Mouse (Mus musculus): ENCODE data around the gene Tmtc2.

The Tmtc2 gene

GRCm38 (mm10) chr10:105403931-105404330 is 170.3 kb downstream of the Tmtc2 start:
- DNase-seq, result no peak

GRCm38 (mm10) chr10:105402481-105402779 is 171.8 kb downstream of the Tmtc2 start:
- DNase-seq, result no peak

GRCm38 (mm10) chr10:105401754-105402480 is 172.3 kb downstream of the Tmtc2 start:
- no peak for DNase-seq

- no peak for DNase-seq
Measured at GRCm38 (mm10) chr10:105399316-105399715, 174.9 kb downstream of the Tmtc2 start.

- DNase-seq, result no peak
Measured at GRCm38 (mm10) chr10:105384065-105384464, 190.2 kb downstream of the Tmtc2 start.

- DNase-seq, result no peak
Measured at GRCm38 (mm10) chr10:105381705-105382104, 192.5 kb downstream of the Tmtc2 start.

GRCm38 (mm10) chr10:105381202-105381601 is 193.0 kb downstream of the Tmtc2 start:
- no peak for DNase-seq

- no peak for DNase-seq
Measured at GRCm38 (mm10) chr10:105380584-105380983, 193.7 kb downstream of the Tmtc2 start.

- DNase-seq, result no peak
Measured at GRCm38 (mm10) chr10:105377711-105378110, 196.5 kb downstream of the Tmtc2 start.

GRCm38 (mm10) chr10:105373265-105373664 is 201.0 kb downstream of the Tmtc2 start:
- no peak for DNase-seq

- no peak for DNase-seq
Measured at GRCm38 (mm10) chr10:105368242-105368641, 206.0 kb downstream of the Tmtc2 start.

- no peak for DNase-seq
Measured at GRCm38 (mm10) chr10:105364480-105364879, 209.8 kb downstream of the Tmtc2 start.

GRCm38 (mm10) chr10:105350301-105350700 is 223.9 kb downstream of the Tmtc2 start:
- DNase-seq, result no peak

GRCm38 (mm10) chr10:105345920-105346319 is 228.3 kb downstream of the Tmtc2 start:
- DNase-seq, result no peak

- no peak for DNase-seq
Measured at GRCm38 (mm10) chr10:105332856-105333255, 241.4 kb downstream of the Tmtc2 start.

GRCm38 (mm10) chr10:105330327-105330726 is 243.9 kb downstream of the Tmtc2 start:
- DNase-seq, result no peak

- no peak for DNase-seq
Measured at GRCm38 (mm10) chr10:105323646-105324192, 250.5 kb downstream of the Tmtc2 start.

- DNase-seq, result no peak
Measured at GRCm38 (mm10) chr10:105319299-105320057, 254.8 kb downstream of the Tmtc2 start.

- DNase-seq, result no peak
Measured at GRCm38 (mm10) chr10:105318869-105319268, 255.4 kb downstream of the Tmtc2 start.

- DNase-seq, result no peak
Measured at GRCm38 (mm10) chr10:105312986-105313385, 261.3 kb downstream of the Tmtc2 start.

- DNase-seq, result no peak
Measured at GRCm38 (mm10) chr10:105297560-105297959, 276.7 kb downstream of the Tmtc2 start.

GRCm38 (mm10) chr10:105292961-105293360 is 281.3 kb downstream of the Tmtc2 start:
- no peak for DNase-seq

- no peak for DNase-seq
Measured at GRCm38 (mm10) chr10:105288472-105288871, 285.8 kb downstream of the Tmtc2 start.

GRCm38 (mm10) chr10:105287575-105287974 is 286.7 kb downstream of the Tmtc2 start:
- no peak for DNase-seq
